ENCODE assay signal across 23 mouse cellular contexts in the genomic region with DNA sequence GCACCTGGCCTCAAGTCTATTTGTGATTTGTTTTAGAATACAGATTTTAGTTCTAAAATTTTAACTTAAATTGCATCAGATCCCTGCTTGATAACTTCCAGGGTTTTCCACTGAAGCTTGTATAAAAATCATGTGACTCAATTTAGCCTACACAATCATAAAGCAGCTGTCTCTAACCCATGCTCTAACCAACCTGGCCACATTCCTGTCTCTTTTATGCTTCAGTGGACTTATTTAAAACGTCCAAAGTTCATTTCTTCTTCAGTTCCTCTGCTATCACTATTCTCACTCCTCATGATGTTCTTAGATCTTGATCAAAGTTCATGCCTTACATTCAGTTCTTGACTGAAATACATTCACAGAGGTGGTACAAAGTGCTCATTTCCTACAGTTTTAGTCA.
"Had no signal": no experiment of that assay in that cellular context is flagged by ENCODE, and none has a peak within 500 bp of the region (broad histone marks: within the 10 kb centered on the region; RNA-seq: fewer than 3 reads in every experiment).

No protein-coding gene starts in this region.

- H3K27me3 ChIP-seq: limb, embryonic 12.5 days; limb, embryonic 13.5 days; limb, embryonic 15.5 days; liver, embryonic 12.5 days; liver, embryonic 13.5 days; liver, embryonic 15.5 days; lung, embryonic 15.5 days; megakaryocyte, embryonic 14.5 days; midbrain, embryonic 12.5 days; midbrain, embryonic 13.5 days; midbrain, embryonic 15.5 days; neural tube, embryonic 12.5 days had no signal

- H3K36me3 ChIP-seq: limb, embryonic 10.5 days; limb, embryonic 12.5 days; limb, embryonic 13.5 days; limb, embryonic 15.5 days; liver, embryonic 12.5 days; liver, embryonic 13.5 days; liver, embryonic 15.5 days; lung, embryonic 15.5 days; midbrain, embryonic 10.5 days; midbrain, embryonic 12.5 days; midbrain, embryonic 13.5 days; midbrain, embryonic 15.5 days; neural tube, embryonic 12.5 days had no signal

- H3K4me1 ChIP-seq: limb, embryonic 10.5 days; limb, embryonic 12.5 days; limb, embryonic 13.5 days; limb, embryonic 15.5 days; liver, embryonic 12.5 days; liver, embryonic 13.5 days; liver, embryonic 15.5 days; lung, embryonic 15.5 days; megakaryocyte, embryonic 14.5 days; midbrain, embryonic 10.5 days; midbrain, embryonic 12.5 days; midbrain, embryonic 13.5 days; midbrain, embryonic 15.5 days; neural tube, embryonic 12.5 days had no signal

- H3K9me3 ChIP-seq: limb, embryonic 10.5 days; limb, embryonic 12.5 days; limb, embryonic 13.5 days; limb, embryonic 15.5 days; liver, embryonic 12.5 days; liver, embryonic 13.5 days; liver, embryonic 15.5 days; lung, embryonic 15.5 days; megakaryocyte, embryonic 14.5 days; midbrain, embryonic 10.5 days; midbrain, embryonic 12.5 days; midbrain, embryonic 13.5 days; midbrain, embryonic 15.5 days; neural tube, embryonic 12.5 days had no signal

- ATAC-seq: liver, embryonic 12.5 days; liver, postnatal 0 days; lung, postnatal 0 days; midbrain, embryonic 13.5 days; midbrain, embryonic 15.5 days; midbrain, embryonic 16.5 days had no signal

- H3K9ac ChIP-seq: limb, embryonic 12.5 days; limb, embryonic 13.5 days; limb, embryonic 15.5 days; liver, embryonic 12.5 days; liver, embryonic 13.5 days; liver, embryonic 14.5 days; liver, embryonic 15.5 days; liver, postnatal 0 days; lung, embryonic 14.5 days; lung, embryonic 15.5 days; midbrain, embryonic 12.5 days; midbrain, embryonic 13.5 days; midbrain, embryonic 15.5 days; neural tube, embryonic 12.5 days had no signal

- H3K27ac ChIP-seq: limb, embryonic 10.5 days; limb, embryonic 12.5 days; limb, embryonic 13.5 days; limb, embryonic 15.5 days; liver, embryonic 12.5 days; liver, embryonic 13.5 days; liver, embryonic 14.5 days; liver, embryonic 15.5 days; lung, embryonic 15.5 days; macrophage; midbrain, embryonic 10.5 days; midbrain, embryonic 12.5 days; midbrain, embryonic 13.5 days; midbrain, embryonic 15.5 days; neural tube, embryonic 12.5 days had no signal

- H3K4me2 ChIP-seq: limb, embryonic 12.5 days; limb, embryonic 13.5 days; limb, embryonic 15.5 days; liver, embryonic 11.5 days; liver, embryonic 12.5 days; liver, embryonic 13.5 days; liver, embryonic 15.5 days; lung, embryonic 14.5 days; lung, embryonic 15.5 days; midbrain, embryonic 11.5 days; midbrain, embryonic 12.5 days; midbrain, embryonic 13.5 days; midbrain, embryonic 15.5 days; neural tube, embryonic 12.5 days had no signal

- H3K4me3 ChIP-seq: limb, embryonic 10.5 days; limb, embryonic 12.5 days; limb, embryonic 13.5 days; limb, embryonic 15.5 days; liver, embryonic 12.5 days; liver, embryonic 13.5 days; liver, embryonic 15.5 days; lung, embryonic 15.5 days; megakaryocyte, embryonic 14.5 days; midbrain, embryonic 10.5 days; midbrain, embryonic 12.5 days; midbrain, embryonic 13.5 days; midbrain, embryonic 15.5 days; myocyte; neural tube, embryonic 12.5 days had no signal
